Mouse (Mus musculus) CH12F3 (cell line): ENCODE measurements around the gene Rab11fip4.

Experiments
- in situ Hi-C: fragments of 300-500 bp; cut with MboI; formaldehyde crosslinking; loops from 2 replicates; pipeline ENCODE4 v1.14.3; 2020; ENCODE audit warnings: low sequenced_read_pairs

Rab11fip4 gene

GRCm38 (mm10) chr11:79707084-79707483, 116.1 kb downstream of the Rab11fip4 start:
- in situ Hi-C loops, result loop anchor here (5.0 kb wide), 1 partner anchor 215 kb away; no protein-coding TSS in a partner anchor

GRCm38 (mm10) chr11:79710868-79711765, 120.1 kb downstream of the Rab11fip4 start:
- in situ Hi-C loops, result loop anchor here (10.0 kb wide), 1 partner anchor 84 kb away; no protein-coding TSS in a partner anchor

GRCm38 (mm10) chr11:79711766-79712369, 120.9 kb downstream of the Rab11fip4 start:
- in situ Hi-C loops, result loop anchor here (10.0 kb wide), 1 partner anchor 83 kb away; no protein-coding TSS in a partner anchor

- in situ Hi-C loops, result loop anchor here (10.0 kb wide), 1 partner anchor 82 kb away; no protein-coding TSS in a partner anchor
These were observed 122.2 kb downstream of the Rab11fip4 start for GRCm38 (mm10) chr11:79713184-79713583.

- in situ Hi-C loops, result loop anchor here (10.0 kb wide), 1 partner anchor 81 kb away; no protein-coding TSS in a partner anchor
These were observed 122.7 kb downstream of the Rab11fip4 start for GRCm38 (mm10) chr11:79713678-79714077.

GRCm38 (mm10) chr11:79714082-79714742, 123.2 kb downstream of the Rab11fip4 start:
- in situ Hi-C loops, result loop anchor here (10.0 kb wide), 1 partner anchor 81 kb away; no protein-coding TSS in a partner anchor

GRCm38 (mm10) chr11:79714743-79715110, 123.7 kb downstream of the Rab11fip4 start:
- in situ Hi-C loops, result loop anchor here (10.0 kb wide), 1 partner anchor 80 kb away; no protein-coding TSS in a partner anchor

GRCm38 (mm10) chr11:79715316-79715715, 124.3 kb downstream of the Rab11fip4 start:
- in situ Hi-C loops, result loop anchor here (10.0 kb wide), 1 partner anchor 79 kb away; no protein-coding TSS in a partner anchor

- in situ Hi-C loops, result loop anchor here (10.0 kb wide), 1 partner anchor 79 kb away; no protein-coding TSS in a partner anchor
These were observed 124.9 kb downstream of the Rab11fip4 start for GRCm38 (mm10) chr11:79715733-79716452.

GRCm38 (mm10) chr11:79716453-79716749, 125.4 kb downstream of the Rab11fip4 start:
- in situ Hi-C loops, result loop anchor here (10.0 kb wide), 1 partner anchor 78 kb away; no protein-coding TSS in a partner anchor

- in situ Hi-C loops, result loop anchor here (10.0 kb wide), 1 partner anchor 78 kb away; no protein-coding TSS in a partner anchor
These were observed 126.3 kb downstream of the Rab11fip4 start for GRCm38 (mm10) chr11:79717271-79717670.

- in situ Hi-C loops, result loop anchor here (10.0 kb wide), 1 partner anchor 77 kb away; no protein-coding TSS in a partner anchor
These were observed 126.8 kb downstream of the Rab11fip4 start for GRCm38 (mm10) chr11:79717801-79718200.

- in situ Hi-C loops, result loop anchor here (10.0 kb wide), 1 partner anchor 77 kb away; no protein-coding TSS in a partner anchor
These were observed 127.2 kb downstream of the Rab11fip4 start for GRCm38 (mm10) chr11:79718202-79718601.

GRCm38 (mm10) chr11:79718829-79719346, 127.9 kb downstream of the Rab11fip4 start:
- in situ Hi-C loops, result loop anchor here (10.0 kb wide), 1 partner anchor 76 kb away; no protein-coding TSS in a partner anchor

- in situ Hi-C loops, result no loop called here
These were observed 129.7 kb downstream of the Rab11fip4 start for GRCm38 (mm10) chr11:79720737-79721136.

GRCm38 (mm10) chr11:79722811-79723210, 131.8 kb downstream of the Rab11fip4 start:
- in situ Hi-C loops, result no loop called here

GRCm38 (mm10) chr11:79725005-79725404, 134.0 kb downstream of the Rab11fip4 start:
- in situ Hi-C loops, result no loop called here

- in situ Hi-C loops, result no loop called here
These were observed 138.4 kb downstream of the Rab11fip4 start for GRCm38 (mm10) chr11:79729231-79730047.

GRCm38 (mm10) chr11:79730462-79730861, 139.4 kb downstream of the Rab11fip4 start:
- in situ Hi-C loops, result no loop called here
